In the genomic region with DNA sequence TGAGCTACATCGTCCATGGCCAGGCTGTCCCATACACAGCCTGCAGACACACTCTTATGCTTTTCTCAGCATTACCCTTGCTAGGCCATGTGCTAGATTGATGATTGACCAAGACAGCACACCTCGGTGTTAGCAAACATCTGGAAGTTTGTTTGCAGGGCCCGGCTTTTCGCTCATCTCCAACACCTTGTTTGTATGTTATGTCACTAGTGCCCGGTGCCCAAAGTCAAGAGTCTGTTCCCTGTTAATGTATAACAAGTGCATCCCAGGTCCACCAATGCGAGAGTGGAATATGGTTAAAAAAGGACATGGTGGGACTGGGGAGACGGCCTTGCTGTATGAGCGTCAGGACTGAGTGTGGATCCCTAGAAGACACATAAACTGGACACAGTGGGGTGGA, we compare ENCODE assay signal across 28 mouse cellular contexts. TPM values are rescaled to one million over a fixed set of nuclear protein-coding genes. Genes with fewer than 3 reads are reported as not detected.
DNase-seq lines count a peak whose midpoint lies in the region; ATAC-seq and TF ChIP-seq lines count a peak whose summit lies in the region.
"Had no signal": no experiment of that assay in that cellular context is flagged by ENCODE, and none has a peak within 500 bp of the region (broad histone marks: within the 10 kb centered on the region; RNA-seq: fewer than 3 reads in every experiment).

No protein-coding gene starts in this region.

- peak; percentile 79 for DNase-seq in kidney, adult 11 months
- no peak for DNase-seq in lung, postnatal 0 days (ENCODE audit: low spot score)
- no peak for DNase-seq in lung, postnatal 14 days
- peak; percentile 70 for DNase-seq in kidney, postnatal 14 days
- no peak for DNase-seq in right cerebral cortex, postnatal 25 days
- DNase-seq: adrenal gland, adult 2 months; cerebellum, adult 2 months; cerebellum, postnatal 25 days; gastrocnemius, postnatal 10 days; heart, postnatal 36 days; lung, postnatal 10 days; midbrain, embryonic 14.5 days; thymus, postnatal 14 days had no signal

- H3K36me3 ChIP-seq in kidney, embryonic 16.5 days (ENCODE audit: insufficient read depth, low read length) = peaks cover 6% of the 10 kb centered on the region; the same call in 1 of the 2 replicates
- no peaks in the 10 kb centered on the region for H3K36me3 ChIP-seq in lung, postnatal 0 days (ENCODE audit: insufficient read depth, low read length)
- H3K36me3 ChIP-seq in intestine, embryonic 16.5 days (ENCODE audit: control insufficient read depth, insufficient read depth, low read length) = no peaks in the 10 kb centered on the region
- H3K36me3 ChIP-seq: hindbrain, embryonic 12.5 days; limb, embryonic 12.5 days had no signal

- no peak overlapping the region for H3K4me3 ChIP-seq in kidney, embryonic 16.5 days (ENCODE audit: low read length)
- no peak overlapping the region for H3K4me3 ChIP-seq in lung, postnatal 0 days (ENCODE audit: low read depth, low read length)
- no peak overlapping the region for H3K4me3 ChIP-seq in intestine, embryonic 16.5 days (ENCODE audit: low read length)
- H3K4me3 ChIP-seq: forebrain, embryonic 13.5 days; hindbrain, embryonic 12.5 days; layer of hippocampus, adult 2 months; left cerebral cortex, adult 2 months; limb, embryonic 12.5 days had no signal

- H3K4me1 ChIP-seq in kidney, embryonic 16.5 days (ENCODE audit: insufficient read depth, low read length) = no peaks in the 10 kb centered on the region
- H3K4me1 ChIP-seq in lung, postnatal 0 days (ENCODE audit: insufficient read depth, low read depth, low read length) = peaks cover 3% of the 10 kb centered on the region; the same call in 1 of the 2 replicates
- peaks cover 19% of the 10 kb centered on the region for H3K4me1 ChIP-seq in intestine, embryonic 16.5 days (ENCODE audit: control insufficient read depth, insufficient read depth, low read length)

- no peak overlapping the region for H3K27ac ChIP-seq in kidney, embryonic 16.5 days (ENCODE audit: low read length)
- peak overlapping the region; percentile 26; the same call in 1 of the 2 replicates for H3K27ac ChIP-seq in lung, postnatal 0 days (ENCODE audit: low read length)
- H3K27ac ChIP-seq in intestine, embryonic 16.5 days (ENCODE audit: low read length) = no peak overlapping the region
- H3K27ac ChIP-seq: forebrain, embryonic 13.5 days; hindbrain, embryonic 12.5 days; hindbrain, postnatal 0 days; layer of hippocampus, adult 2 months; left cerebral cortex, adult 2 months; limb, embryonic 12.5 days; liver, embryonic 14.5 days had no signal

- H3K27me3 ChIP-seq in kidney, embryonic 16.5 days (ENCODE audit: insufficient read depth, low read length) = no peaks in the 10 kb centered on the region
- H3K27me3 ChIP-seq in lung, postnatal 0 days (replicated peaks; ENCODE audit: insufficient read depth, low read length) = no peaks in the 10 kb centered on the region
- no peaks in the 10 kb centered on the region for H3K27me3 ChIP-seq in intestine, embryonic 16.5 days (replicated peaks; ENCODE audit: control insufficient read depth, insufficient read depth, low read length)
- H3K27me3 ChIP-seq: CH12.LX; forebrain, embryonic 13.5 days; hindbrain, embryonic 12.5 days; limb, embryonic 12.5 days had no signal

- ATAC-seq in kidney, embryonic 16.5 days (ENCODE audit: low FRiP score, low TSS enrichment) = no peak
- no peak for ATAC-seq in lung, postnatal 0 days
- ATAC-seq in intestine, embryonic 16.5 days = no peak
- no peak for ATAC-seq in inflammation-experienced regulatory T-cells, adult 6 months
- ATAC-seq: activated CD4-positive, CD25-positive, alpha-beta regulatory T cell, adult 4 months; forebrain, embryonic 13.5 days; hindbrain, postnatal 0 days; intestine, postnatal 0 days had no signal

- no peak for TF ChIP-seq CTCF in lung, postnatal 0 days (IDR thresholded peaks at IDR 0.05)

- H3K9me3 ChIP-seq in kidney, embryonic 16.5 days (ENCODE audit: low read length) = no peaks in the 10 kb centered on the region
- no peaks in the 10 kb centered on the region for H3K9me3 ChIP-seq in lung, postnatal 0 days (ENCODE audit: low read length)
- no peaks in the 10 kb centered on the region for H3K9me3 ChIP-seq in intestine, embryonic 16.5 days (ENCODE audit: control insufficient read depth, low read length)
- H3K9me3 ChIP-seq: forebrain, embryonic 13.5 days; hindbrain, embryonic 12.5 days; limb, embryonic 12.5 days had no signal

- no peak overlapping the region for H3K4me2 ChIP-seq in kidney, embryonic 16.5 days (replicated peaks; ENCODE audit: low read depth, low read length)
- no peak overlapping the region for H3K4me2 ChIP-seq in lung, postnatal 0 days (replicated peaks; ENCODE audit: low read depth, low read length)
- no peak overlapping the region for H3K4me2 ChIP-seq in intestine, embryonic 16.5 days (ENCODE audit: low read depth, low read length)
- H3K4me2 ChIP-seq: forebrain, embryonic 13.5 days; hindbrain, embryonic 12.5 days; limb, embryonic 12.5 days had no signal

- H3K9ac ChIP-seq in kidney, embryonic 16.5 days (replicated peaks; ENCODE audit: low read length) = no peak overlapping the region
- H3K9ac ChIP-seq in lung, postnatal 0 days (replicated peaks; ENCODE audit: low read depth) = no peak overlapping the region
- no peak overlapping the region for H3K9ac ChIP-seq in intestine, embryonic 16.5 days (ENCODE audit: low read depth, low read length)
- H3K9ac ChIP-seq: forebrain, embryonic 13.5 days; hindbrain, embryonic 12.5 days; limb, embryonic 12.5 days; liver, embryonic 14.5 days had no signal

- 75% methylated on average over 8 of the region's 8 CpGs for WGBS in kidney, embryonic 16.5 days
- WGBS in lung, postnatal 0 days = 62% methylated on average over 8 of the region's 8 CpGs
- WGBS in intestine, embryonic 16.5 days = 63% methylated on average over 8 of the region's 8 CpGs

- no peak for TF ChIP-seq EP300 in lung, postnatal 0 days (IDR thresholded peaks at IDR 0.05)

RNA-seq across cellular contexts. Expression of a gene that starts 35.3 kb away (rescaled TPM):
- 90.9 and 104 TPM in 2 replicates for polyA plus RNA-seq in kidney, embryonic 16.5 days (2015; fragmentation: Nextera tagmentation; extraction: Ambion mirVana)
- 9.0 and 11.4 TPM in 2 replicates for polyA plus RNA-seq in lung, postnatal 0 days (2015; fragmentation: Nextera tagmentation; extraction: Ambion mirVana)
- polyA plus RNA-seq in intestine, embryonic 16.5 days (2015; fragmentation: Nextera tagmentation; extraction: Ambion mirVana) = 9.0 and 9.8 TPM in 2 replicates
- polyA plus RNA-seq in inflammation-experienced regulatory T-cells, adult 6 months (2017; shearing (Covaris generic)) = not detected
- polyA plus RNA-seq: activated CD4-positive, CD25-positive, alpha-beta regulatory T cell, adult 4 months; C2C12; embryonic facial prominence, embryonic 11.5 days; forebrain, embryonic 13.5 days; limb, embryonic 12.5 days had no signal

RNA-seq across cellular contexts. Expression of a gene that starts 56.7 kb away (rescaled TPM):
- polyA plus RNA-seq in kidney, embryonic 16.5 days (2015; fragmentation: Nextera tagmentation; extraction: Ambion mirVana) = 35.4 and 39.0 TPM in 2 replicates
- 23.0 and 23.3 TPM in 2 replicates for polyA plus RNA-seq in lung, postnatal 0 days (2015; fragmentation: Nextera tagmentation; extraction: Ambion mirVana)
- polyA plus RNA-seq in intestine, embryonic 16.5 days (2015; fragmentation: Nextera tagmentation; extraction: Ambion mirVana) = 23.8 and 24.0 TPM in 2 replicates
- 10 to 100 TPM; 75.0 to 84.6 (median 81.7) TPM for polyA plus RNA-seq in inflammation-experienced regulatory T-cells, adult 6 months (2017; shearing (Covaris generic))

Comparison
In these comparisons a context has a peak if more than half of its experiments do, and no peak if none do; other contexts are left out.
1. DNase-seq: peak in kidney, adult 11 months (single experiment) and kidney, postnatal 14 days (single experiment); none in lung, postnatal 0 days (single experiment), lung, postnatal 14 days (single experiment) and right cerebral cortex, postnatal 25 days (single experiment).